Mouse (Mus musculus): ENCODE results near the gene Olfr921. TPM values are rescaled to one million over a fixed set of nuclear protein-coding genes. Genes with fewer than 3 reads are reported as not detected.

Olfr921 gene
- polyA plus RNA-seq (2012; rRNA removed) = not detected in 2 replicates

DNA sequence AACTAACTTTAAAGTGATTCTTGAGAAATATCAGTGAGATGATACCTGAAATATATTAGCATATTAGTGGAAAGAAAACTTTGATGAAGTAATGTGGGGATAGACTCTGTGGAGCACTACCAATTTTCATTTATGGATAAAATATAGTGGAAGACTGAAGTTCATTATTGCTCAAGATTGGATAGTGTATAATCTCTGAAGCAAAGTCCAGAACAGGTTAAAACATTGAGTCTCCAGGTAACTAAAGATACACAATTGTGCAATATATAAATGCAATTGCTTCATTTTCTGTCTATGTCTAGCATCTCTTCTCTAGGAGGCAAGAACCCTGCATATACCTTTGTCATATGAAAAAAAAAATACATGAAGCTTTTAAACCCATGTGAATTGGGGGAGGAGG, at the start of gene Olfr921:
Olfr921 (plus strand) TSS at position 301 of the 400 bp plus-strand sequence.

DNA sequence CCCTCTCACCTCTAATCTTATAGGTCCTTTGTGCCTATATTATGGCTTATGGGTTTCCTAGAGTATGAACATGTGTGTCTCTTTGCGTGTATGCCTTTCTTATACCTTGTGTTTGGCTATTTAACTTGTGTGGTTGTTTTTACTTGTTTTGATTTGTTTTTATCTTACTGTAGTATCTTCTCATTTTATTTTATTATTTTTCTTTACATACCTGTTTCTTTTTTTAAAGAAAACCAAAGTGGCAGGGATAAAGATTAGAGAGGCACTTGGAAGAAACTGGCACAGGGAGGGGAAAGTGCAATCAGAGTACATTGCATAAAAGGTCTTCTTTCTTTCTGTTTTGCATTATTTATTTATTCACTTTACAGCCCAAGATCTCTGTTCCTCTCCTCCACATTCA, 20.9 kb upstream of the Olfr921 start, which contains the start of gene Olfr920:
Olfr920 (plus strand) TSS at position 301 of the 400 bp plus-strand sequence.

GRCm38 (mm10) chr9:38814314-38814713, 41.4 kb downstream of the Olfr921 start, which contains the start of gene Olfr922:
TSS of gene Olfr922 (plus strand) at chr9:38814614.

GRCm38 (mm10) chr9:38826245-38826644, 53.4 kb downstream of the Olfr921 start, which contains the start of gene Olfr923:
TSS of gene Olfr923 (plus strand) at chr9:38826545.

Other genes with a start within 250 kb of the Olfr921 start
- not detected in 2 replicates for gene Olfr910, start 235.2 kb upstream of the Olfr921 start, polyA plus RNA-seq (2012; rRNA removed)
- gene Olfr912, start 192.9 kb upstream of the Olfr921 start, polyA plus RNA-seq (2012; rRNA removed) = not detected in 2 replicates
- not detected in 2 replicates for gene Olfr913, start 180.3 kb upstream of the Olfr921 start, polyA plus RNA-seq (2012; rRNA removed)
- gene Olfr914, start 168.0 kb upstream of the Olfr921 start, polyA plus RNA-seq (2012; rRNA removed) = not detected in 2 replicates
- gene Olfr916, start 113.2 kb upstream of the Olfr921 start, polyA plus RNA-seq (2012; rRNA removed) = not detected in 2 replicates
- gene Olfr917, start 107.2 kb upstream of the Olfr921 start, polyA plus RNA-seq (2012; rRNA removed) = not detected in 2 replicates
- gene Olfr918, start 98.5 kb upstream of the Olfr921 start, polyA plus RNA-seq (2012; rRNA removed) = not detected in 2 replicates
- gene Olfr919, start 69.4 kb upstream of the Olfr921 start, polyA plus RNA-seq (2012; rRNA removed) = not detected in 2 replicates
- 10.5 and 11.0 TPM in 2 replicates for gene Vwa5a, start 54.8 kb upstream of the Olfr921 start, polyA plus RNA-seq (2012; rRNA removed)
- gene Olfr920, start 20.8 kb upstream of the Olfr921 start, polyA plus RNA-seq (2012; rRNA removed) = 0.05 and 0.07 TPM in 2 replicates
- gene Olfr922, start 41.5 kb downstream of the Olfr921 start, polyA plus RNA-seq (2012; rRNA removed) = not detected in 2 replicates
- not detected in 2 replicates for gene Olfr923, start 53.5 kb downstream of the Olfr921 start, polyA plus RNA-seq (2012; rRNA removed)
- gene Olfr924, start 71.4 kb downstream of the Olfr921 start, polyA plus RNA-seq (2012; rRNA removed) = not detected in 2 replicates
- gene Olfr26, start 82.0 kb downstream of the Olfr921 start, polyA plus RNA-seq (2012; rRNA removed) = not detected in 2 replicates
- not detected in 2 replicates for gene Olfr926, start 104.1 kb downstream of the Olfr921 start, polyA plus RNA-seq (2012; rRNA removed)
- not detected in 2 replicates for gene Olfr930, start 156.7 kb downstream of the Olfr921 start, polyA plus RNA-seq (2012; rRNA removed)
- not detected in 2 replicates for gene Olfr933, start 199.2 kb downstream of the Olfr921 start, polyA plus RNA-seq (2012; rRNA removed)
- gene Olfr934, start 215.2 kb downstream of the Olfr921 start, polyA plus RNA-seq (2012; rRNA removed) = not detected in 2 replicates
- not detected in 2 replicates for gene Olfr935, start 226.6 kb downstream of the Olfr921 start, polyA plus RNA-seq (2012; rRNA removed)

Measured in colon, adult 2 months (tissue).